Mouse (Mus musculus): ENCODE results near the gene Tshz2. TPM values are rescaled to one million over a fixed set of nuclear protein-coding genes. Genes with fewer than 3 reads are reported as not detected.

Gene Tshz2
- polyA plus RNA-seq, 1 experiment, result not detected

GRCm38 (mm10) chr2:169600163-169600562, 32.6 kb upstream of the Tshz2 start:
- no peaks in the 10 kb centered on the region for H3K79me2 ChIP-seq (ENCODE audit: control insufficient read depth, insufficient read depth)
- H3K27me3 ChIP-seq (ENCODE audit: control insufficient read depth, insufficient read depth, insufficient read length), result no peaks in the 10 kb centered on the region
- no peaks in the 10 kb centered on the region for H3K36me3 ChIP-seq (ENCODE audit: control insufficient read depth, insufficient read depth)
- no peak overlapping the region for H3K4me3 ChIP-seq (ENCODE audit: insufficient read depth, poor library complexity, severe bottlenecking)
- H3K79me3 ChIP-seq (ENCODE audit: low read depth), result no peaks in the 10 kb centered on the region
- no peak overlapping the region for H3ac ChIP-seq (ENCODE audit: control insufficient read depth, insufficient read length, low read depth)
- no peak for TF ChIP-seq CEBPB (IDR thresholded peaks at IDR 0.05; ENCODE audit: low read depth)
- no peak for TF ChIP-seq MYOG (IDR thresholded peaks at IDR 0.05; ENCODE audit: control insufficient read depth, extremely low read depth, insufficient read length)
- no peak for TF ChIP-seq FOSL1 (IDR thresholded peaks at IDR 0.05; ENCODE audit: insufficient read depth, low read length, poor library complexity, severe bottlenecking)
- no peak for TF ChIP-seq CTCF (IDR thresholded peaks at IDR 0.05; ENCODE audit: control insufficient read depth, insufficient read depth, insufficient read length)
- TF ChIP-seq MYOD1 (IDR thresholded peaks at IDR 0.05; ENCODE audit: control insufficient read depth, insufficient read length, low read depth), result no peak
- TF ChIP-seq MAX (IDR thresholded peaks at IDR 0.05), result no peak
- no peak for TF ChIP-seq USF1 (IDR thresholded peaks at IDR 0.05; ENCODE audit: low read depth)

DNA sequence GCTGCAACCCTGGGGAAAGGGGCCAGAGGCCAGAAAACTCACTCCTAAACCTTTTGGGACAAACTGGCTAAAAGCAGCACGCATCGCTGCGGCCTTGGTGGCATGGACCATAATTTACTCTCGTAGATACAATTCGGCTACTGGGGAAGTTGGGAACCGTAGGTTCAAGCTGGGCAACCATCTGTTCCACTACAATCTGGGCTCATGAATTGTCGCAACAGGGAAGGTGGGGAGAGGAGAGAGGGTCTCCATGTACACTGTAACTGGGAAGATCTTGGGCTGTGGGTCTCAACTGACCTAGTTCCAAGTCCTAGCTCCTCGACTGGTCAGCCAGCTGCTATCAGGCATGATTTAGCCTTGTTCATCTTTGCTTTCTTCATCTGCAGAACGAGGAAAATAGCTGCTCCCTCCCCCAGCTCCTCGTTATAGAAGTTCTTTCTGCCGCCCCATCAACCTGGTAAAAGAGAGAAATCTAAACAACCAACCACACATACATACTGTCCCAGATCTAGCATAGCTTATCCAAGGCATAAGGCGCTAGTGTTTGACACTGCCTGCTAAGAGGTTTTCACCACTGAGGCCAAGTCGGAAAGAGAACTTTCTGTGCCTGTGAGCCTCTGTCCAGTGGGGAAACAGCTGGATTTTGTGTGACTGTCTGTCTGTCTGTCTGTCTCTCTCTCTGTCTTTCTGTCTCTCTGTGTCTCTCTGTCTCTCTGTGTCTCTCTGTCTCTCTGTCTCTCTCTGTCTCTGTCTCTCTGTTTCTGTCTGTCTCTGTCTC, 25.7 kb upstream of the Tshz2 start:
- Histone ChIP-seq H3K79me2 (ENCODE audit: control insufficient read depth, insufficient read depth) (no peaks in the 10 kb centered on the region), H3K36me3 (ENCODE audit: control insufficient read depth, insufficient read depth) (no peaks in the 10 kb centered on the region), H3K27me3 (ENCODE audit: control insufficient read depth, insufficient read depth, insufficient read length) (no peaks in the 10 kb centered on the region), H3ac (ENCODE audit: control insufficient read depth, insufficient read length, low read depth) (no peak overlapping the region), H3K4me3 (ENCODE audit: insufficient read depth, poor library complexity, severe bottlenecking) (no peak overlapping the region), H3K79me3 (ENCODE audit: low read depth) (no peaks in the 10 kb centered on the region)
- no peak for TF ChIP-seq CTCF (IDR thresholded peaks at IDR 0.05; ENCODE audit: control insufficient read depth, insufficient read depth, insufficient read length)
- no peak for TF ChIP-seq FOSL1 (IDR thresholded peaks at IDR 0.05; ENCODE audit: insufficient read depth, low read length, poor library complexity, severe bottlenecking)
- no peak for TF ChIP-seq CEBPB (IDR thresholded peaks at IDR 0.05; ENCODE audit: low read depth)
- no peak for TF ChIP-seq MYOG (IDR thresholded peaks at IDR 0.05; ENCODE audit: control insufficient read depth, extremely low read depth, insufficient read length)
- TF ChIP-seq USF1 (IDR thresholded peaks at IDR 0.05; ENCODE audit: low read depth), result no peak
- TF ChIP-seq MAX (IDR thresholded peaks at IDR 0.05), result no peak
- TF ChIP-seq MYOD1 (IDR thresholded peaks at IDR 0.05; ENCODE audit: control insufficient read depth, insufficient read length, low read depth), result no peak

GRCm38 (mm10) chr2:169607787-169608186, 25.0 kb upstream of the Tshz2 start:
- H3K79me2 ChIP-seq (ENCODE audit: control insufficient read depth, insufficient read depth), result no peaks in the 10 kb centered on the region
- no peaks in the 10 kb centered on the region for H3K27me3 ChIP-seq (ENCODE audit: control insufficient read depth, insufficient read depth, insufficient read length)
- H3ac ChIP-seq (ENCODE audit: control insufficient read depth, insufficient read length, low read depth), result no peak overlapping the region
- H3K4me3 ChIP-seq (ENCODE audit: insufficient read depth, poor library complexity, severe bottlenecking), result no peak overlapping the region
- TF ChIP-seq MYOG (IDR thresholded peaks at IDR 0.05; ENCODE audit: control insufficient read depth, extremely low read depth, insufficient read length) (no peak), CTCF (IDR thresholded peaks at IDR 0.05; ENCODE audit: control insufficient read depth, insufficient read depth, insufficient read length) (no peak)
- no peaks in the 10 kb centered on the region for H3K36me3 ChIP-seq (ENCODE audit: control insufficient read depth, insufficient read depth)
- no peaks in the 10 kb centered on the region for H3K79me3 ChIP-seq (ENCODE audit: low read depth)

GRCm38 (mm10) chr2:169609956-169610355, 22.9 kb upstream of the Tshz2 start:
- no peaks in the 10 kb centered on the region for H3K79me3 ChIP-seq (ENCODE audit: low read depth)
- no peaks in the 10 kb centered on the region for H3K27me3 ChIP-seq (ENCODE audit: control insufficient read depth, insufficient read depth, insufficient read length)
- H3K4me3 ChIP-seq (ENCODE audit: insufficient read depth, poor library complexity, severe bottlenecking), result no peak overlapping the region
- H3K79me2 ChIP-seq (ENCODE audit: control insufficient read depth, insufficient read depth), result no peaks in the 10 kb centered on the region
- TF ChIP-seq CEBPB (IDR thresholded peaks at IDR 0.05; ENCODE audit: low read depth), result no peak
- TF ChIP-seq MAX (IDR thresholded peaks at IDR 0.05), result no peak
- TF ChIP-seq MYOG (IDR thresholded peaks at IDR 0.05; ENCODE audit: control insufficient read depth, extremely low read depth, insufficient read length), result no peak
- no peak for TF ChIP-seq USF1 (IDR thresholded peaks at IDR 0.05; ENCODE audit: low read depth)
- no peak for TF ChIP-seq FOSL1 (IDR thresholded peaks at IDR 0.05; ENCODE audit: insufficient read depth, low read length, poor library complexity, severe bottlenecking)
- TF ChIP-seq MYOD1 (IDR thresholded peaks at IDR 0.05; ENCODE audit: control insufficient read depth, insufficient read length, low read depth), result no peak
- TF ChIP-seq CTCF (IDR thresholded peaks at IDR 0.05; ENCODE audit: control insufficient read depth, insufficient read depth, insufficient read length), result no peak
- no peaks in the 10 kb centered on the region for H3K36me3 ChIP-seq (ENCODE audit: control insufficient read depth, insufficient read depth)
- no peak overlapping the region for H3ac ChIP-seq (ENCODE audit: control insufficient read depth, insufficient read length, low read depth)

- H3K4me3 ChIP-seq (ENCODE audit: insufficient read depth, poor library complexity, severe bottlenecking), result no peak overlapping the region
- H3K79me2 ChIP-seq (ENCODE audit: control insufficient read depth, insufficient read depth), result no peaks in the 10 kb centered on the region
- H3K36me3 ChIP-seq (ENCODE audit: control insufficient read depth, insufficient read depth), result no peaks in the 10 kb centered on the region
- H3K79me3 ChIP-seq (ENCODE audit: low read depth), result no peaks in the 10 kb centered on the region
- no peak overlapping the region for H3ac ChIP-seq (ENCODE audit: control insufficient read depth, insufficient read length, low read depth)
- no peaks in the 10 kb centered on the region for H3K27me3 ChIP-seq (ENCODE audit: control insufficient read depth, insufficient read depth, insufficient read length)
- TF ChIP-seq CEBPB (IDR thresholded peaks at IDR 0.05; ENCODE audit: low read depth) (no peak), MAX (IDR thresholded peaks at IDR 0.05) (no peak), FOSL1 (IDR thresholded peaks at IDR 0.05; ENCODE audit: insufficient read depth, low read length, poor library complexity, severe bottlenecking) (no peak), MYOG (IDR thresholded peaks at IDR 0.05; ENCODE audit: control insufficient read depth, extremely low read depth, insufficient read length) (no peak), CTCF (IDR thresholded peaks at IDR 0.05; ENCODE audit: control insufficient read depth, insufficient read depth, insufficient read length) (no peak), USF1 (IDR thresholded peaks at IDR 0.05; ENCODE audit: low read depth) (no peak), MYOD1 (IDR thresholded peaks at IDR 0.05; ENCODE audit: control insufficient read depth, insufficient read length, low read depth) (no peak)
Observed at GRCm38 (mm10) chr2:169610882-169611281, 21.9 kb upstream of the Tshz2 start.

DNA sequence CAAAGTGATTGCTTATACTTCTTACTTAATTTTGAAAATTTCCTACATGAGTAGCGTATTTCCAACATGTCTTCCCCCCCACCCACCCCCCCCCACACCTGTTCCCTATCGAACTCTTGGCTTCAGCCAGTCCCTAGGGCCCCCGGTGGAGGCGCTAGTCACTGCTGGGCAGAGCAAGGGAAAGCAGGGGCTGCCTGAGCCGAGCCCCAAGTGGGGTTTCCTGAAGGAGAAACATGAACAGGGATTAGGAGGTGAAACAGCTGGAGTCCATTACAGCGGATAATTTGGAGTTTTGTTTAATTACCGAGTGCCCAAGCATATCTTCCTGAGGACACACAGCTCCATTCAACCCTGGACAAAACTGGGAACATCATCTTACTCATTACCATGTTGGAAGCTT, 21.3 kb upstream of the Tshz2 start:
- Histone ChIP-seq H3K79me2 (ENCODE audit: control insufficient read depth, insufficient read depth) (no peaks in the 10 kb centered on the region), H3K36me3 (ENCODE audit: control insufficient read depth, insufficient read depth) (no peaks in the 10 kb centered on the region), H3K27me3 (ENCODE audit: control insufficient read depth, insufficient read depth, insufficient read length) (no peaks in the 10 kb centered on the region), H3K4me3 (ENCODE audit: insufficient read depth, poor library complexity, severe bottlenecking) (no peak overlapping the region), H3ac (ENCODE audit: control insufficient read depth, insufficient read length, low read depth) (no peak overlapping the region), H3K79me3 (ENCODE audit: low read depth) (no peaks in the 10 kb centered on the region)
- no peak for TF ChIP-seq MYOG (IDR thresholded peaks at IDR 0.05; ENCODE audit: control insufficient read depth, extremely low read depth, insufficient read length)
- no peak for TF ChIP-seq MYOD1 (IDR thresholded peaks at IDR 0.05; ENCODE audit: control insufficient read depth, insufficient read length, low read depth)
- no peak for TF ChIP-seq USF1 (IDR thresholded peaks at IDR 0.05; ENCODE audit: low read depth)
